Mouse (Mus musculus) liver, adult 2 months (tissue): Measurements from ENCODE around the gene Fbxl17.

Experiments
- CTCF ChIP-seq: fragments of 200-500 bp; IDR thresholded peaks from 2 replicates; pipeline ENCODE4 v1.5.1; 2011; ENCODE audit warnings: low read depth, low read length, control low read depth
- POLR2A ChIP-seq: fragments of 200-500 bp; IDR thresholded peaks from 2 replicates; pipeline ENCODE4 v1.6.1; 2011; ENCODE audit warnings: low read length, control low read depth; ENCODE audit not compliant: insufficient read depth; ENCODE audit errors: extremely low read depth

DNA sequence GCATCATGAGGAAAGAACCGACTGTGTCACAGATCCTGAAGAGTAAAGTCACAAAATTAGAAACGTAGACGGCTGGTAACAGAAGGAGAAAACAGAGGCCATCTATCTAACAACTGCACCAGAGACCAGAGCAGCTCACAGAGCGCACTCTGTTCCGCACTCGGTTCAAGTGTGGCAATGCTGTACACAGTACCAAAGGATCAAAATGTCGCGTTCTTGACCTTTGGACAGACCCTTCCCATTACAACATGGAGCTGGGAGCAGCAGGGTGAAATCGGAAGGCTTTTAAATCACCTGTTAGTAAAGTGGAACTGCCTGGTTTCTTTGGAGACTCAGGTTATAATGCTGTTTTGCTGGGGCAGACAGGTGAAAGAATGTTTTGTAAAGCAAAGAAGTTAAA is 138.1 kb downstream of the Fbxl17 start:
- TF ChIP-seq CTCF, result no peak
- TF ChIP-seq POLR2A, result no peak
